Mouse (Mus musculus) layer of hippocampus, adult 2 months (tissue): ENCODE data around the gene Espnl. TPM values are rescaled to one million over a fixed set of nuclear protein-coding genes. Genes with fewer than 3 reads are reported as not detected.

Experiments
- DNase-seq, 2 experiments: peaks; one replicate each; pipeline ENCODE4 v3.0.0; 2022; ENCODE audit warnings: low spot score in 2 of 2
- H3K27ac ChIP-seq: fragments of 200-600 bp; 2 replicates; pipeline ENCODE4 v1.8.1; 2022
- H3K4me3 ChIP-seq: fragments of 200-600 bp; 2 replicates; pipeline ENCODE4 v1.8.1; 2022; ENCODE audit warnings: mild to moderate bottlenecking
- CTCF ChIP-seq: fragments of 200-600 bp; conservative IDR thresholded peaks from 2 replicates; pipeline ENCODE4 v1.8.1; 2022; ENCODE audit warnings: antibody characterized with exemption, mild to moderate bottlenecking, moderate library complexity
- long read RNA-seq, 2 experiments: library from polyadenylated mRNA; stranded (forward); transcript quantifications; one replicate each; pipeline ENCODE4 v2.0.0; 2021; ENCODE audit warnings: borderline mapping rate in 2 of 2
- total RNA-seq, 2 experiments: library from RNA; stranded (reverse); gene quantifications; 2 replicates each; pipeline ENCODE4 v1.2.3; 2021

Espnl gene
- under 1 TPM; 0.05 to 0.10 TPM for total RNA-seq
- long read RNA-seq, experiment 1: 0 reads
- long read RNA-seq, experiment 2: 0 reads

GRCm38 (mm10) chr1:91321760-91322438 lies at the start of gene Espnl:
TSS of gene Espnl (plus strand) at chr1:91322075.
- no peak within 1 kb of the TSS for H3K27ac ChIP-seq
- no peak for TF ChIP-seq CTCF
- H3K4me3 ChIP-seq: no peak within 1 kb of the TSS
- DNase-seq: no peak

- no peak overlapping the region for H3K27ac ChIP-seq
- DNase-seq: no peak
- no peak overlapping the region for H3K4me3 ChIP-seq
- TF ChIP-seq CTCF: no peak
Measured at GRCm38 (mm10) chr1:91272260-91272659, 49.6 kb upstream of the Espnl start.

- DNase-seq: no peak
- no peak overlapping the region for H3K4me3 ChIP-seq
Measured at GRCm38 (mm10) chr1:91276581-91276980, 45.3 kb upstream of the Espnl start.

GRCm38 (mm10) chr1:91277480-91277879 lies 44.4 kb upstream of the Espnl start:
- TF ChIP-seq CTCF: no peak
- H3K4me3 ChIP-seq: no peak overlapping the region
- no peak overlapping the region for H3K27ac ChIP-seq
- no peak for DNase-seq

More at GRCm38 (mm10) chr1:91276581-91276980, 45.3 kb upstream of the Espnl start:
- TF ChIP-seq CTCF: no peak
- no peak overlapping the region for H3K27ac ChIP-seq

- no peak for TF ChIP-seq CTCF
- no peak overlapping the region for H3K4me3 ChIP-seq
- no peak for DNase-seq
- no peak overlapping the region for H3K27ac ChIP-seq
Measured at GRCm38 (mm10) chr1:91278410-91279119, 43.3 kb upstream of the Espnl start.

GRCm38 (mm10) chr1:91279126-91279525 lies 42.7 kb upstream of the Espnl start:
- DNase-seq: no peak
- Histone ChIP-seq H3K27ac (no peak overlapping the region), H3K4me3 (no peak overlapping the region)
- no peak for TF ChIP-seq CTCF

GRCm38 (mm10) chr1:91282582-91282981 lies 39.3 kb upstream of the Espnl start:
- no peak overlapping the region for H3K4me3 ChIP-seq
- no peak for TF ChIP-seq CTCF

GRCm38 (mm10) chr1:91289375-91289774 lies 32.5 kb upstream of the Espnl start:
- TF ChIP-seq CTCF: no peak
- Histone ChIP-seq H3K4me3 (no peak overlapping the region), H3K27ac (no peak overlapping the region)
- DNase-seq: no peak

More at GRCm38 (mm10) chr1:91282582-91282981, 39.3 kb upstream of the Espnl start:
- no peak for DNase-seq
- no peak overlapping the region for H3K27ac ChIP-seq

GRCm38 (mm10) chr1:91292101-91292825 lies 29.6 kb upstream of the Espnl start:
- TF ChIP-seq CTCF: no peak
- no peak for DNase-seq
- no peak overlapping the region for H3K27ac ChIP-seq
- no peak overlapping the region for H3K4me3 ChIP-seq

- no peak overlapping the region for H3K4me3 ChIP-seq
- DNase-seq: no peak
- no peak overlapping the region for H3K27ac ChIP-seq
- no peak for TF ChIP-seq CTCF
Measured at GRCm38 (mm10) chr1:91295544-91295943, 26.3 kb upstream of the Espnl start.

GRCm38 (mm10) chr1:91297799-91298744 lies 23.8 kb upstream of the Espnl start, which contains the start of gene Scly:
TSS of gene Scly (plus strand) at chr1:91298338.
- H3K27ac ChIP-seq: peak within 1 kb of the TSS; percentile 66

GRCm38 (mm10) chr1:91299026-91299706 lies 22.7 kb upstream of the Espnl start:
- Histone ChIP-seq H3K27ac (no peak overlapping the region), H3K4me3 (peak overlapping the region; percentile 98)
- DNase-seq: no peak
- TF ChIP-seq CTCF: no peak

More at GRCm38 (mm10) chr1:91297799-91298744, 23.8 kb upstream of the Espnl start, which contains the start of gene Scly:
- TF ChIP-seq CTCF: peak; percentile 59
- H3K4me3 ChIP-seq: peak within 1 kb of the TSS; percentile 98
- peak; percentile 95 to 97 for DNase-seq
